ENCODE assay signal across 7 mouse cellular contexts in the genomic region with DNA sequence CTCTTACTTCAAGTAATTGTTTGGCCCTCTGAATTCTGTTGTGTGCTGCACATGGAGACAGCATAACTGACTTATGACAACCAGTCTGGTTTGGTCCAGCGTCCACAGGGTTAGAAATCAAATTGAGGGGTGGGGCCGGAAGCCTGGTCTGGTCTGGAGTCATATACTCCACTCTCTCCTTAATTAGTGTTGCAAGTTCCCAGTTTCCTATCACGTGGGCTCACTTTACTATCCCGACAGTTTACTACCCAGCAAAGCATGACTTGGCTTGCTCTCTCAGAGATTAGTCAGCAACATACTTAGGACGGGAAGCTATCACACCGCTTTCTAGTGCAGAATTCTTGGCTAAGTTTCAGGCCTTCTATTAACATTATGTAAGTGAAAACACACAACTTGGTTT. TPM values are rescaled to one million over a fixed set of nuclear protein-coding genes. Genes with fewer than 3 reads are reported as not detected.
A peak's percentile ranks its signal among the peaks of the same experiment; 100 is the strongest.
DNase-seq lines count a peak whose midpoint lies in the region; ATAC-seq and TF ChIP-seq lines count a peak whose summit lies in the region.

No protein-coding gene starts in this region.

- 6% methylated on average over 6 of the region's 6 CpGs for WGBS in stomach, postnatal 0 days

- H3K27me3 ChIP-seq in stomach, postnatal 0 days (ENCODE audit: control insufficient read depth, insufficient read depth, low read length), result no peaks in the 10 kb centered on the region

- H3K4me2 ChIP-seq in stomach, postnatal 0 days (replicated peaks; ENCODE audit: low read depth), result no peak overlapping the region

- TF ChIP-seq EP300 in stomach, postnatal 0 days (optimal IDR thresholded peaks at IDR 0.05), result no peak

- no peaks in the 10 kb centered on the region for H3K36me3 ChIP-seq in stomach, postnatal 0 days (ENCODE audit: control insufficient read depth, insufficient read depth, low read length)

- DNase-seq in MN1 (ENCODE audit: low spot score) (peak; percentile 75), liver (peak; percentile 36)
- DNase-seq in heart, postnatal 36 days, result peak; percentile 26 to 44
- DNase-seq in stomach, postnatal 0 days (ENCODE audit: low spot score), result peak; percentile 32
- DNase-seq in cerebellum, adult 11-12 months, result no peak

- peaks cover 5% of the 10 kb centered on the region; the same call in 1 of the 2 replicates for H3K4me1 ChIP-seq in stomach, postnatal 0 days (replicated peaks; ENCODE audit: control insufficient read depth, insufficient read depth)

- TF ChIP-seq CTCF in stomach, postnatal 0 days (IDR thresholded peaks at IDR 0.05; ENCODE audit: low read depth), result no peak

- peak; percentile 86 for ATAC-seq in common myeloid progenitor, adult 5-6 weeks (replicated peaks; ENCODE audit: low read depth, poor library complexity, severe bottlenecking)
- peak; percentile 85 for ATAC-seq in stomach, postnatal 0 days (ENCODE audit: low FRiP score, low TSS enrichment)
- ATAC-seq in monocyte, adult 5-6 weeks (replicated peaks; ENCODE audit: insufficient number of reproducible peaks, low FRiP score, low TSS enrichment, poor library complexity, severe bottlenecking), result no peak

- no peak overlapping the region for H3K4me3 ChIP-seq in stomach, postnatal 0 days (ENCODE audit: low read depth, low read length)

- no peaks in the 10 kb centered on the region for H3K9me3 ChIP-seq in stomach, postnatal 0 days (ENCODE audit: control insufficient read depth, low read length)

- H3K9ac ChIP-seq in stomach, postnatal 0 days (ENCODE audit: low read length), result no peak overlapping the region

- H3K27ac ChIP-seq in stomach, postnatal 0 days (replicated peaks), result no peak overlapping the region

- intact Hi-C loops in heart, postnatal 36 days (cut with DNase I), result no loop called here

RNA-seq across cellular contexts. Expression of a gene that starts 36.3 kb away (rescaled TPM):
- total RNA-seq in common myeloid progenitor, adult 5-6 weeks (2017), result 23.8 and 25.5 TPM in 2 replicates
- total RNA-seq in heart, postnatal 36 days (2021), result 10 to 100 TPM; 12.2 to 15.5 TPM
- 3.4 and 3.9 TPM in 2 replicates for polyA plus RNA-seq in stomach, postnatal 0 days (2015; fragmentation: Nextera tagmentation; extraction: Ambion mirVana)
- total RNA-seq in monocyte, adult 5-6 weeks (2017), result 0.78 to 2.9 TPM (median 2.5 TPM) in 3 replicates
